Comparison of ENCODE assay signal across 25 mouse cellular contexts in genomic region chr9:81305437-81306046, GRCm38 (mm10).
"Had no signal": no experiment of that assay in that cellular context is flagged by ENCODE, and none has a peak within 500 bp of the region (broad histone marks: within the 10 kb centered on the region; RNA-seq: fewer than 3 reads in every experiment).

No protein-coding gene starts in this region.

- H3K36me3 ChIP-seq: heart, embryonic 13.5 days; heart, embryonic 15.5 days; hindbrain, embryonic 13.5 days; hindbrain, embryonic 15.5 days; kidney, embryonic 15.5 days; limb, embryonic 13.5 days had no signal

- H3K9me3 ChIP-seq: heart, embryonic 13.5 days; heart, embryonic 15.5 days; hindbrain, embryonic 13.5 days; hindbrain, embryonic 15.5 days; kidney, embryonic 15.5 days; limb, embryonic 13.5 days had no signal

- H3K4me2 ChIP-seq: heart, embryonic 11.5 days; heart, embryonic 13.5 days; heart, embryonic 15.5 days; hindbrain, embryonic 13.5 days; hindbrain, embryonic 15.5 days; kidney, embryonic 15.5 days; limb, embryonic 13.5 days had no signal

- H3K4me3 ChIP-seq: heart, adult 2 months; heart, embryonic 13.5 days; heart, embryonic 15.5 days; hindbrain, embryonic 13.5 days; hindbrain, embryonic 15.5 days; kidney, embryonic 15.5 days; limb, embryonic 13.5 days had no signal

- DNase-seq: forebrain, postnatal 0 days; gastrocnemius, postnatal 14 days; gastrocnemius, postnatal 36 days; heart, adult 11 months; heart, adult 2 months; heart, postnatal 14 days; heart, postnatal 36 days; kidney, adult 11 months; kidney, adult 2 months; kidney, adult 9 months; kidney, postnatal 14 days; kidney, postnatal 36 days; layer of hippocampus, adult 9-11 months; layer of hippocampus, postnatal 36 days; left cerebral cortex, postnatal 4 days had no signal

- H3K27ac ChIP-seq: heart, adult 2 months; heart, embryonic 13.5 days; heart, embryonic 15.5 days; hindbrain, embryonic 13.5 days; hindbrain, embryonic 15.5 days; hindbrain, postnatal 0 days; kidney, embryonic 15.5 days; kidney, postnatal 0 days; limb, embryonic 13.5 days had no signal

- H3K27me3 ChIP-seq: heart, embryonic 13.5 days; heart, embryonic 15.5 days; hindbrain, embryonic 13.5 days; hindbrain, embryonic 15.5 days; kidney, embryonic 15.5 days; limb, embryonic 13.5 days had no signal

- H3K4me1 ChIP-seq: heart, embryonic 13.5 days; heart, embryonic 15.5 days; hindbrain, embryonic 13.5 days; hindbrain, embryonic 15.5 days; kidney, embryonic 15.5 days; limb, embryonic 13.5 days had no signal

- H3K9ac ChIP-seq: forebrain, postnatal 0 days; heart, embryonic 13.5 days; heart, embryonic 15.5 days; hindbrain, embryonic 13.5 days; hindbrain, embryonic 15.5 days; kidney, embryonic 15.5 days; limb, embryonic 13.5 days had no signal

- ATAC-seq: forebrain, postnatal 0 days; hindbrain, postnatal 0 days; intestine, embryonic 16.5 days had no signal
